Mouse (Mus musculus): ENCODE measurements around the gene Sp100. TPM values are rescaled to one million over a fixed set of nuclear protein-coding genes. Genes with fewer than 3 reads are reported as not detected.

The Sp100 gene
- polyA plus RNA-seq (2015; fragmentation: Illumina TruSeq; extraction: RNeasy Lipid Tissue Mini Kit (QIAGEN cat#74804); ENCODE audit: insufficient read depth, low replicate concordance): 752 TPM

DNA sequence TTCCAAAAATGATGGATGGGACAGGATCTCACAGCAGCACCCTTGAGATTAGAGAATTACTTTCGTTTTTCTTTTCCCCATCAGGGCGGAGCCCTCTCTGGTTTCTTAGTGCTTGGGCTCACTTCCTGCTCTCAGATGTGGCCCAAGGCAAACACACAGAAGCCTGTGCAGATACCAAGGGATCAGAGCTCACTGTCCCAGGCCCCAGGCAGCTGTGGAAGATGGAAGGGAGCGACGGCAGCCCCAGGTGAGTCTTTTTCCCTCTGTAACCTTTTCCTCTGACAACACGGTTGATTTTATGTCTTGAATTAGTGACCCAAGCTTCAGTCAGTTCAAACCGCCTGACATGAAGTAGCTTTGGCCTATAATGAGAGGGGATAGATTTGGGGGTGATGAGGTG lies at the start of gene Sp100:
Sp100 (plus strand) TSS at position 108 of the 400 bp plus-strand sequence.

GRCm38 (mm10) chr1:85600078-85600477 lies 49.7 kb upstream of the Sp100 start, which contains the start of gene Sp140:
Sp140 (plus strand) TSS chr1:85600378.

Other genes starting within 250 kb of the Sp100 start
- gene G530012D18Rik, start 74.3 kb upstream of the Sp100 start, polyA plus RNA-seq (2015; fragmentation: Illumina TruSeq; extraction: RNeasy Lipid Tissue Mini Kit (QIAGEN cat#74804); ENCODE audit: insufficient read depth, low replicate concordance): not detected
- 279 TPM for gene Sp110, start 51.2 kb upstream of the Sp100 start, polyA plus RNA-seq (2015; fragmentation: Illumina TruSeq; extraction: RNeasy Lipid Tissue Mini Kit (QIAGEN cat#74804); ENCODE audit: insufficient read depth, low replicate concordance)
- 203 TPM for gene Sp140, start 49.6 kb upstream of the Sp100 start, polyA plus RNA-seq (2015; fragmentation: Illumina TruSeq; extraction: RNeasy Lipid Tissue Mini Kit (QIAGEN cat#74804); ENCODE audit: insufficient read depth, low replicate concordance)
- gene A630001G21Rik, start 128.7 kb downstream of the Sp100 start, polyA plus RNA-seq (2015; fragmentation: Illumina TruSeq; extraction: RNeasy Lipid Tissue Mini Kit (QIAGEN cat#74804); ENCODE audit: insufficient read depth, low replicate concordance): 187 TPM
- gene Cab39, start 143.5 kb downstream of the Sp100 start, polyA plus RNA-seq (2015; fragmentation: Illumina TruSeq; extraction: RNeasy Lipid Tissue Mini Kit (QIAGEN cat#74804); ENCODE audit: insufficient read depth, low replicate concordance): 113 TPM
- gene Itm2c, start 244.3 kb downstream of the Sp100 start, polyA plus RNA-seq (2015; fragmentation: Illumina TruSeq; extraction: RNeasy Lipid Tissue Mini Kit (QIAGEN cat#74804); ENCODE audit: insufficient read depth, low replicate concordance): 53.9 TPM

All from spleen, adult 10 weeks (tissue).